Mouse (Mus musculus): ENCODE data around the gene Fndc1. TPM values are rescaled to one million over a fixed set of nuclear protein-coding genes. Genes with fewer than 3 reads are reported as not detected.

Gene Fndc1
- total RNA-seq, 2 experiments from 2014 or later = 10.6 to 13.3 TPM

GRCm38 (mm10) chr17:7821553-7822186, 5.4 kb downstream of the Fndc1 start:
- peak; percentile 58 to 70 for DNase-seq (ENCODE audit: low spot score in 2 of 2)

GRCm38 (mm10) chr17:7820176-7820575, 6.9 kb downstream of the Fndc1 start:
- no peak for DNase-seq (ENCODE audit: low spot score in 2 of 2)

- peak in 1 of 2 experiments; percentile 38 for DNase-seq (ENCODE audit: low spot score in 2 of 2)
These were observed 10.5 kb downstream of the Fndc1 start for GRCm38 (mm10) chr17:7816602-7817001.

GRCm38 (mm10) chr17:7814433-7814832, 12.7 kb downstream of the Fndc1 start:
- no peak for DNase-seq (ENCODE audit: low spot score in 2 of 2)

- no peak for DNase-seq (ENCODE audit: low spot score in 2 of 2)
These were observed 19.1 kb downstream of the Fndc1 start for GRCm38 (mm10) chr17:7808043-7808442.

GRCm38 (mm10) chr17:7805105-7805504, 22.0 kb downstream of the Fndc1 start:
- DNase-seq (ENCODE audit: low spot score in 2 of 2) = peak in 1 of 2 experiments; percentile 69

GRCm38 (mm10) chr17:7802483-7802882, 24.6 kb downstream of the Fndc1 start:
- peak in 1 of 2 experiments; percentile 54 for DNase-seq (ENCODE audit: low spot score in 2 of 2)

GRCm38 (mm10) chr17:7799894-7800293, 27.2 kb downstream of the Fndc1 start:
- no peak for DNase-seq (ENCODE audit: low spot score in 2 of 2)

- DNase-seq (ENCODE audit: low spot score in 2 of 2) = no peak
These were observed 31.5 kb downstream of the Fndc1 start for GRCm38 (mm10) chr17:7795584-7795983.

- no peak for DNase-seq (ENCODE audit: low spot score in 2 of 2)
These were observed 31.9 kb downstream of the Fndc1 start for GRCm38 (mm10) chr17:7795168-7795567.

- no peak for DNase-seq (ENCODE audit: low spot score in 2 of 2)
These were observed 33.0 kb downstream of the Fndc1 start for GRCm38 (mm10) chr17:7794093-7794492.

GRCm38 (mm10) chr17:7790512-7790911, 36.6 kb downstream of the Fndc1 start:
- DNase-seq (ENCODE audit: low spot score in 2 of 2) = no peak

- DNase-seq (ENCODE audit: low spot score in 2 of 2) = no peak
These were observed 53.0 kb downstream of the Fndc1 start for GRCm38 (mm10) chr17:7774101-7774500.

GRCm38 (mm10) chr17:7759786-7760185, 67.3 kb downstream of the Fndc1 start:
- peak in 1 of 2 experiments; percentile 69 for DNase-seq (ENCODE audit: low spot score in 2 of 2)

- DNase-seq (ENCODE audit: low spot score in 2 of 2) = no peak
These were observed 72.1 kb downstream of the Fndc1 start for GRCm38 (mm10) chr17:7755001-7755400.

GRCm38 (mm10) chr17:7753383-7753782, 73.7 kb downstream of the Fndc1 start:
- no peak for DNase-seq (ENCODE audit: low spot score in 2 of 2)

- DNase-seq (ENCODE audit: low spot score in 2 of 2) = no peak
These were observed 77.9 kb downstream of the Fndc1 start for GRCm38 (mm10) chr17:7749051-7749815.

GRCm38 (mm10) chr17:7746841-7747240, 80.3 kb downstream of the Fndc1 start:
- peak; percentile 22 to 71 for DNase-seq (ENCODE audit: low spot score in 2 of 2)

- no peak for DNase-seq (ENCODE audit: low spot score in 2 of 2)
These were observed 82.1 kb downstream of the Fndc1 start for GRCm38 (mm10) chr17:7744976-7745375.

- DNase-seq (ENCODE audit: low spot score in 2 of 2) = no peak
These were observed 86.1 kb downstream of the Fndc1 start for GRCm38 (mm10) chr17:7740988-7741387.

- no peak for DNase-seq (ENCODE audit: low spot score in 2 of 2)
These were observed 104.1 kb downstream of the Fndc1 start for GRCm38 (mm10) chr17:7722991-7723390.

- DNase-seq (ENCODE audit: low spot score in 2 of 2) = peak in 1 of 2 experiments; percentile 13
These were observed 108.2 kb downstream of the Fndc1 start for GRCm38 (mm10) chr17:7718886-7719285.

GRCm38 (mm10) chr17:7717945-7718344, 109.2 kb downstream of the Fndc1 start:
- DNase-seq (ENCODE audit: low spot score in 2 of 2) = no peak

Data from layer of hippocampus, postnatal 14 days (tissue).